Mouse (Mus musculus): Measurements from ENCODE around the gene Zfp74.

The Zfp74 gene

DNA sequence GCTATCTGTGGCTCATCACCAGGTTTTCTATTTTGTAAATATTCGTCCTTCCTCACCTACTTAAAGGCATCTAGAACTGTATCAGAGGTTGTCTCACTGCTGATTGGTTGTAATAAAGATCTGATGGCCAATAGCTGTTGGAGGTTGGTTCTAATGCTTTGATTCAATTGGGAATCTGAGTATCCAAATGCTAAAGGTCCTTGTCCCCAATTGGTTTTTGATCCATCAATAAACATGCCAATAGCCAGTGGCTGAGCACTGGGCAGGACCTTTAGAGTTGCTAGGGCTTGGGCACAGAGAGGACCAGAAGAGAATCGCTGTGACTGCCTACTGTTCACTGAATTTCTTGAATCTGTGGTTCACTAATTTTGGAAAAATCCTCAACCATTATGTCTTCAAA, 10.2 kb downstream of the Zfp74 start:
- no peak for DNase-seq

DNA sequence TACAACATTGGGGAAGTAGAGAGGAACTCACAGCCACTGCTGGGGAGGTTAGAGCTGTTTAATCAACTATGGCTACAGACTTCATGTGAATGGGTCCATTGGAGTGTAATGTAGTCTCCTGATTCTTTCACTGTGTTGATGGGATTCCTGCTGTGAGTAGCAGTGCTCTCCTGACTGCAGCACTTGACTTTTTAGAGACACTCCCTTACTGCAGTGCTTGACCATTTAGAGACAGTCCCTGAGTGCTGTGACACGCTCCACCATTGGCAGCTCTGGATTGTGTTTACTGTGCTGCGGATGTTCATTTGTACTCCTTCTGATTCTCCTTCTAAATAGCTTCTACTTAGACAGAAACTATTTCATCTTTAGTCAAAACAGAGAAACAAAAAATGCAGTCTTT, 11.1 kb downstream of the Zfp74 start:
- DNase-seq = no peak

DNA sequence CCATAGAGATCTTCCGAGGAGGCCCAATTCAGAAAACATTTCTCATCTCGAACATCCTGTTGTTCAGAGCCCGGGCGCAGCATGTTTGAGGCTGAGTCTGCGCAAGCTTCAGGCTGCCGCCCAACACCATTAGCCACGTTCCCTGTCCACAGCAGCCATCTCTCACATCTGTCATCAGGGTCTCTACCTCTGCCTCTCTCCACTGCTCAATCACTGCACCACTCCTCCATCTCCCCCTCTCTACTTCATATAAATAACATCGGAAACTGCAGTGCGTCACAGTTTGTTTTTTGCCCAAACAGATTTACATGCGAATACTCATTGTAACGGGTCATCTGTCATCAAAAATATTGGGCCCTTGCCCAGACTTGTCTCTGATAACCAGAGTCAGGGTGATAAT, 12.9 kb downstream of the Zfp74 start:
- DNase-seq = no peak

DNA sequence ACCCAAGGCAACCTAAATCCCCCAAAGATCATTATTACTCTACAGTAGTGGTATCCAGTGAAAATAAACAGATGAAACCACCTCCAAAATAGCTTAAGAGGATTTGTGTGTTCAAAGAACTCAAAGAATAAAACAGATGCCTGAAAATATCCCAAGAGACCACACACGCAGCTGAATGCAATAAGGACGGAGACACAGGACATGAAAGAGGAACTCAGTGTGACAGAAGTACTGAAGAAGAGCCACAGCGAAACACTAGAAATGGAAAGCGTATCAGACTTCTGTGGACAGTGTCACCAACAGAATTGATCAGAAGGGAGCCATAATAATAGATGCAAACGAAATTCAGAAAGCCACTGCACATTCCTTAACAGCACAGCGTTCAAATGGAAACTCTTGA, 15.0 kb downstream of the Zfp74 start:
- no peak for DNase-seq

DNA sequence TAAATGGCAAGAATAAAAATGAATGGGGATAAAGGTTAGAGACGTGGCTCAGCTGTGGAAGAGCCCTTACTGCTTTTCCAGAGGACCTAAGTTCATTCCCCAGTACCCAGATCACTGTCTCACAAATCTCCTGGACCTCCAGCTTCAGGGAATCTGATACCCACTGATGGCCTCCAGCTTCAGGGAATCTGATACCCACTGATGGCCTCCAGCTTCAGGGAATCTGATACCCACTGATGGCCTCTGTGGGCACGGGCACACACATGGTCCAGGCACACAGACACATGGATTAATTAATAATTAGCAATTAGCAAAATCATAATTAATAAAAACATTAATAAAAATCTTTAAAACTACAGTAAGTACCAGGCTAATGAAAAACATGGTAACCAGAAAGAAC, 31.1 kb downstream of the Zfp74 start:
- no peak for DNase-seq

DNA sequence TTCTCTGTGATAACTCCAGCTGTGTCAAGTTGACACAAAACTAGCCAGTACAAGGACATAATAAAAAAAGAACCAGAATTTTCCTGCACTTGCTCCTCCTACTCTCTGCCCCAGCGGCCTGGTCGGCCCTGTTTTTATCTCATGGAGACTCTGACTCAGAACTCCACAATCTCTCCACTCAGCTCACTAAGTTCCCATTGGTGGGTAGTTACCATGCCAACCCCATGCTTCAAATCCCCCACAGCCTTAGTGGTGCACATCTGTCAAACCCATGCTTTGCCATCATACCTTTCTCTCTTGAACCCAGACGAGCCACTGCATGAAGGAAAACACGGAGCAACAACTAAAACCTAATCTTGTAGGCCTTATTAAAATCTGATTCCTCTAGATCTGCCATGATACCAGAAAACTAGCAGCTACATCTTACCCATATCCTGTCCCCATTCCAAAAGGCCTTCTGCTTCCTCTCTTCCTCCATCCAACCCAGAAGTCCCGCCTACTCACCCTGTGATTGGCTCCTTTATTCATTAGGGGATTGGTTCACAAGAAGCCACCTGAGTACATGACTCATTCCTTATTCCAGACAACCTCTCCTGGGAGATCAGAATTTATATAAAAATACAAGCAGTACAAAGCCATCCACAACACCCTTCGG, 32.3 kb downstream of the Zfp74 start:
- DNase-seq = no peak

DNA sequence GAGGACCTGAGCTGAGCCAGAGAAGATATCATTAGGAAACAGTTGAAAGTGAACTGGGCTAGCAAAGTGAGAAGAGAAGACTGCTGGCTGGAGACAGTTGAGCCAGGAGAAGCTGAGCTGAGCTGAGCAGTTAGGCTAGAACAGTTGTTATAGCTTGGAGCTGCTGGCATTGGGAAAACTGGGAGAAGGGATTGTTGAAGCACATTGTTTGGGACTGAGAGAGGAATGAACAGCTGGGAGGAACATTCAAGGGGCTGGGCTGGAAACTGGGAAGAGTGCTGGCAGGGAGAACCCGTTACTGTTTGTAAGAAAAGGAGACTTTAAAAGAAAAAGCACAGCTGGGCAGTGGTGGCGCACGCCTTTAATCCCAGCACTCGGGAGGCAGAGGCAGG, 35.8 kb downstream of the Zfp74 start:
- no peak for DNase-seq

DNA sequence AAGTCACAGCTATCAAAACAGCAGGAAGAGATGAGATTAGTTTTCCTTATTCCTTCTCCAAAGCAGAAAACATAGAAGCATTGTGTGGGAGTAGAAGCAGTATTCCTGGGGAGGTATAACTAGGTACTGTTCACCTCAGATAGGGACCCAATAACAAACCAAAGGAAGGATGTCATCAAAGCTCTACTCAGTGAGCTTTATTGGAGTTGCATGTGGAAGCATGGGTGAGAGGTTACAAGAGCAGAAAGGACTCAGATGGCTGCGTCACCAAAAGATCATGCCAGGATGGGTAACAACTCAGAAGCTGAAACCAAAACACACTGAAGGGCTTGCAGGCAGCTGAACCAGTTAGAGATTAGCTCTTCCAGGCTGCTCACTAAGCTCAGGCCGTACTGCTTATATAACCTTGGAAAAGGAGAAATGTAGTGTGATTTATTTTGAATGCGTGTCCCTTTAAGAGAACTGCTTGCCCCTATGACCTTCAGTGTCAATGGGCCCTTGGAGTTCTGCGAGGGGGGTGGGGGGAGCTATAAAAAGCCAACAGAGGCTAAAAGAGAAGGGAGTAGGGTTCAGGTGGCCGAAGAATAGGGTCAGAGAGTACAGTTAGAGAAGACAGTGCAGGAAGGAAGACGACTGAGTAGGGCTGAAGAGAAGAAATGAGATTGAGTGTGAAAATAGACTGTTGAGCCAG, 36.4 kb downstream of the Zfp74 start:
- no peak for DNase-seq

DNA sequence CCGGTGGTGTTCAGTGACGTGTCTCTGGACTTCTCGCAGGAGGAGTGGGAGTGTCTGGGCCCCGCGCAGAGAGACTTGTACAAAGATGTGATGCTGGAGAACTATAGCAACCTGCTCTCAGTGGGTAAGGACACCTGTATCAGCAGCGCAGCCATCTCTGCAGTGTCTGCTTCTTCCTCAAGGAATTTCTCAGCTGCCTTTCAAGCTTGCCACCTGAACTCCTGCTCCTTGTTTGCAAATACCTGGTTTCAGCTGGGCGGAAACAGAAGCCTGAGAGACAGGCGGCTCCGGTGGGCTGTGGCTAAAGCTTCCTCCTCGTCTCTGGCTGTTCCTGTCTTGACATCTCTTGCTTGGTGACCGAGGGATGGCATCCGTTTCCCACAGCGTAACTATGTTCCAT, 41.7 kb downstream of the Zfp74 start:
- DNase-seq = no peak

DNA sequence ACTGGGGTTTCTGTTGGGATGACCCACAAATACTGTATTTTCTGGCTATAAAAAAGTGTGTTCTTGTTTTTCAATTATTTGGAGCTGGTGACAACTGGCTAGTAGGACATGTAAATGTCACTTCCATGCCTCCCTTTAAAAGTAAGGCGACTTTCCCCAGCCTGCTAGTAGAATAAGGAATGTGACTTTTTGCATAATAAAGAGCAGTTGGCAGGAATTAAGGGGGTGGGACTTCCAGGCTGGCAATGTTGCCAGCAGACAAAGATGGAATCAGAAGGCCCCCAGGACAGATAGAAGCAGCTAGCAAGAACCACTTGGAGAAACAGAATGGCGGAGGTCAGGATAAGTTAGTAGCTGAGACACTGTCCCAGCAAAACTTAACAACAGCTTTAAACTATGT, 43.6 kb downstream of the Zfp74 start:
- no peak for DNase-seq

DNA sequence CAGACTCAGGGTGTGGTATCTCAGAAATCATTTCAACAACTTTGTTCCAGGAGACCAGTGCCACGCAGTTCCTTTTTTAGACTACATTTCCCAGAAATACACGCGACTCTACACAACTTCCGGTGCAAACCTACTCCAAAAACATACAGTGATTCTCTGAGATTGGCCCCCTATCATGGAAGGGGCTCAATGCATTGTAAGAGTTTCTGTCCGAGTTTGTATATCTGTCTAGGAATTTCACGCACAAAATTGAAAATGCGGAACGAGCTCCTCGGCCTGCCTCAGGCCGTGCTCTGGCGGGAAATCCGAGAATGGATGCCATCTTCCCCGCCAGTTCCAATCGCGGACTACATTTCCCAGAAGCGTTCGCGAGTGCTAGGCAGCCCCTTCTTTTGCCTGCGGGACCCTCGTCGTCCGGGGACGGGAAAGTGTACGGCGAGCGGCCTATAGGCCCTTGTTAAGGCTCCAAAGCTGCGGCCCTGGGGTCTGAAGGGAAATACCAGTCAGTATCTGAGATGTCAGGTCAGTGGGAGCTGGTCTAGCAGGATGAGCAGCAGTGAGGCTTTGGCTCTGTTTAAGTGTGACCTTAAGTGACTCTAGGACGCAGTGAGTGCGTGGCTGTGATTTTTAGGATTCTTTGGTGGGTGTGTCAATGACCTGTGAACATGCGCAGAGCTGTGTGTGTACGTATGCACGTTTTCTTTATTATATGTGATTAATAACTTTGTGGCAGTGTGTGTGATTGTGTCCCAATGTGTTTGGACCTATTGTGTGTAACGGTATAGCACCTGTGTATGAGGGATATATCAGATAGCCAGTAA, 45.5 kb downstream of the Zfp74 start, which contains the start of gene Zfp383:
TSS of gene Zfp383 (plus strand) at position 94 of the 821 bp plus-strand sequence.
- peak; percentile 57 to 74 for DNase-seq

DNA sequence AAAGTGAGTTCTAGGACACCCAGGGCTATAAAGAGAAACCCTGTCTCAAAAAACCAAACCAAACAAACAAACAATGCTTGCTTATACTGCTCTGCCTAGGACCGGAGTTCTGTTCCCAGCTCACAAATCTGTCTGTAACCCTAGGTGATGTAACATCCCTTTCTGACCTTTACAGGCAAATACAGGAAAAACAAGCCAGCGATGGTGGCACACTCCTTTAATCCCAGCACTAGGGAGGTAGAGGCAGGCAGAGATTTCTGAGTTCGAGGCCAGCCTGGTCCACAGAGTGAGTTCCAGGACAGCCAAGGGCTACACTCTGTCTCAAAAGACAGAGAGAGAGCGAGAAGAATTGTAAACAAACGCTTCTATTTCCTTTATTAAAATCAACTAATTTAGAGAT, 46.7 kb downstream of the Zfp74 start:
- peak in 1 of 2 experiments; percentile 11 for DNase-seq

DNA sequence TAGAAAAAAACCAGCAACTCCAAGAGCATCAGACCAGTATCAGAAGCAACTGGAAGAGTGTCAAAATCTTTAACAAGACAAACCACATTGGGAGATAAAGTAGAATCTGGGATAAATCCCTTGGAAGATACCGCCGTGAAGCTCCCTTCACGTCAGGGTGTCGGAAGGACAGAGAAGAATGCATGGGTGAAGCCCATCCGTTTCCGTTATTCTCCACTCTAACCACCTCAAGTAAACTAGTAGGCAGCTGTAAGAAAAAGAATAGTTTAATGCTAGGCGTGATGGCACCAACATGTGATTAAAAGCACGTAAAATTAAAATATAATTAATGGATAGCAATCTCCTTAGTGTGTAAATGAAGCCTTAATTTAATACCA, 47.2 kb downstream of the Zfp74 start:
- no peak for DNase-seq

DNA sequence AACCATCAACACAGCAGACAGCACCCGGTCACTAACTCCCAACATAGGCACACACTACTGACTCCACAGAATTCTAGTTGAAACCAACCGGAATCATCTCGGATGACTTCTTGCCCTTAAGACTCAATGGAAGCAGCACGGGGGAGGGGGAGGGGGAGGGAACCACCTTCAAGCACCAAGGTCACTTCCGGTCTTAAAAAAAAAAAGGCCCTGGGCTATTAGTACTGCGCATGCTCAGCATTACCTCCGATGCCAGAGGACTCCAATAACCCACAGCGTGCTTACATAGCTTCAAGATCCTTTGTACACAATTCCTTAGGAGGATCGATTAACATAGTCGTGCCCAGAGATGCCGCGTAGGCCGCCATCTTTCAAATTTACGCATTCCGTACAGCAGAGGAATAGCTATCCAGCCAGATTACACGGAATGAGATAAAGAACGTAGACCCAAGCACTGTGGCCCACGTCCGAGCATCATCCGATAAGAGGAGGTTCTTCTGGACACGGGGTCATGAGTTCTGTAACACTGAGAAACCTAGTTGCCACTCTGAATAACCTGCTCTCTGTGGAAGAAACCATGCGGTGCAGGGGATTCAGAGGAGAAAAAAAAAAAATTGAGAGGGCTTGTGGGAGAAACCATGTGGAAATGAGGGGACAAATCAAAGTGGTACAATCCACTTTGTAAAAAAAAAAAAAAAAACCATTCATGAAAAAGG, 47.8 kb downstream of the Zfp74 start, which contains the start of gene Zfp27:
TSS of gene Zfp27 (minus strand) at position 607 of the 716 bp plus-strand sequence.
- DNase-seq = peak; percentile 12 to 48

DNA sequence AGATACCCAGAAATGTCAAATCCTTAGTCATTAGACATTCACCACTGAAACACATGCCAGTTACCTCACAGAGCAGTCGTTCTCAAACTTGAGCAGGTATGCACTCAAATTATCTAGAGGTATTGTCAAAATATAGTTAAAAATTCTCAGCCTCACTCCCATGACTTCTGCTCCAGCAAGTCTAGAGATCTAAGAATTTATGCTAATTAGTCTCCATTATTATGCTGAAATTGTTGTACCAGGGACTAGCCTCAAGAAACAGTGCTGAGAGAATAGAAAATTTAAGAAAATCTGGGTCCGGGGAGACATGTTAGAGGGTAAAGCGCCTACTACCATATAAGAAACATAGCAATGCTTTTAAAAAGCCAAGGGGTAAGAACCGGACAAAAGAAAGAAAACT, 49.8 kb downstream of the Zfp74 start:
- no peak for DNase-seq

DNA sequence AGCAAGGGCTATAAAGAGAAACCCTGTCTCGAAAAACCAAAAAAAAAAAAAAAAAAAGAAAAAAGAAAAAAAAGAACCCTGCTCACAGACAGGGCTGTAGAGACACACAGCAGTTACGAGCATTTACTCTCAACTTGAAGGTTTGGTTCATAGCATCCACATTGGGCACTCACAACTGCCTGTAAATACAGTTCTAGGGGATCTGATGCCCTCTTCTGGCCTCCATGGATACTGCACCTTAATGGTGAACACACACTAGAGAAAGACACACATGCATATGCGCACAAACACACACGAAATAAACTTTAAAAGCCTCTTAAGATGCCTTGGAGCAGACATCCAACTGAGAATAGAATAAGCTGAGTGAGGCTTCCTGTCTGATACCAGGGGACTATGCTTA, 55.5 kb downstream of the Zfp74 start:
- no peak for DNase-seq

DNA sequence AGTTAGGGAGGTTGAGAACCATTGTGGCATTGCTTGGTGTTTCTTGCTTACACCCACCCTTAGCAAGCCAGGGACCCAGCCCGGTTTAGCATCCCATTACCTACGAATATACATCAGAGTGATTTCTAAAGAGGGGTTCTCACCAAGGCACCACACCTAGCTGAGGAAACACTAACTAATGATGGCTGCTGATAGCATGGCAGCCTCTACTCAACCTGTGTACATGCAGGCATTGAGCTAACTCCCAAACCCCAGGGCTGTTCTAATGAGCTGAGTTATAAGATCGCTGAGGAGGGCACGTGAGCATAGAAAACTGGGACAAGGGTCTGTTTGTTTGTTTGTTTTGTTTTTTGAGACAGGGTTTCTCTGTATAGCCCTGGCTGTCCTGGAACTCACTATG, 61.1 kb downstream of the Zfp74 start:
- DNase-seq = no peak

DNA sequence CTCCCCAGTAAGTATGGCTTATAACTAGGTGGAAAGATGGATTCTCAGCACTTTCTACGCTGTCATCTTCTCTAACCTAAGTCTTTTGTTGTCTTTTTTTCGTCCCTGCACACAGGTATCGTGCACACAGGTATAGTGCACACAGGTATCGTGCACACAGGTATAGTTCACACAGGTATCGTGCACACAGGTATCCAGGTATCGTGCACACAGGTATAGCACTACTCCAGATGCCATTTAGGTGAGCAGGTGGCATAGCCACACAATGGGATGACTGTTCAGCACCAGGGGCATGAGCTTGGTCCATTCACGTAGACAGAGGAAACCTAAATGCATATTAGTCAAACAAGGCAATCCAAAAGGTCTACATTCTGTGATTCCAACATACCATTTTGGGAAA, 63.4 kb downstream of the Zfp74 start:
- DNase-seq = no peak

DNA sequence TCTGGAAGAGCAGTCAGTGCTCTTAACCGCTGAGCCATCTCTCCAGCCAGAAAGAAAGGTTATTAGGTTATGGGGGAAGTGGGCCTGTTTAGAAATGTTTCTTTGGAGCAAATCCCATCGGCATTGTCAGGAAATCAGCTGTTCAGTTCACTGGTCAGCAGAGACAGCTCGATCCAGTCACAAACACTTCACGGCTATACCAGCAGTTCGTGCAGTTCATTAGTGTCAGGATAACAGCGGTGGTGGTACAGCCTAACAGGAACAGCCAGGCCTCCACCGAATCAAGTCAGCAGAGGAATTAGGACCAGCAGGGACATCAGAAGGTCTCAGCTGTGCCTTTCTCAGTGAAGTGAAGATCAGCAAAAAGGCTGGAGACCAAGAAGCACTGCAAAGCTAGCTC, 73.0 kb downstream of the Zfp74 start:
- no peak for DNase-seq
